Mouse (Mus musculus) cerebellum, adult 11 months (tissue): Measurements from ENCODE around the gene E2f8.

Experiments
- DNase-seq: peaks from one replicate; pipeline ENCODE4 v3.0.0; 2022

E2f8 gene

DNA sequence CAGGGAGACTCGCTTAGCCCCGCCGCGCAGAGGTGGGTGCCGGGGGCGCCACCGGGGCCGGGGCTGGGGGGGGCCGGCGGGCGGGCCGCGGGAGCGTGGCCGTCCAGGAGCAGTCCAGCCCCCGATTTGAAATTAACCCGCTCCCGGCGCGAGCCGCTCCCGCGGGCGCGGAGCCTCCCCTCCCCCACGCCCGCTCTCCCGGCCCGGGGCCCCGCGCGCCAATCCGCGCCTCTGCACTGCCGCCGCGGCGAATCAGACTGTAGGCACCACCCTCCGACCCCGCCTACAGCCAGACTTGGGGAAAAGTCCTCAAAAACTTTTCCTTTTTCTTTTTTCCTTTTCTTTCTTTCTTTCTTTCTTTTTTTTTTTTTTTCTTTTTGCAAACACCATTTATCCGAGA, at the start of gene E2f8:
Gene E2f8, minus strand, starts transcription at position 111 of the 400 bp plus-strand sequence.
- peak; percentile 20 for DNase-seq

- DNase-seq, result peak; percentile 87
Measured at GRCm38 (mm10) chr7:48930399-48930798, 49.0 kb upstream of the E2f8 start.

DNA sequence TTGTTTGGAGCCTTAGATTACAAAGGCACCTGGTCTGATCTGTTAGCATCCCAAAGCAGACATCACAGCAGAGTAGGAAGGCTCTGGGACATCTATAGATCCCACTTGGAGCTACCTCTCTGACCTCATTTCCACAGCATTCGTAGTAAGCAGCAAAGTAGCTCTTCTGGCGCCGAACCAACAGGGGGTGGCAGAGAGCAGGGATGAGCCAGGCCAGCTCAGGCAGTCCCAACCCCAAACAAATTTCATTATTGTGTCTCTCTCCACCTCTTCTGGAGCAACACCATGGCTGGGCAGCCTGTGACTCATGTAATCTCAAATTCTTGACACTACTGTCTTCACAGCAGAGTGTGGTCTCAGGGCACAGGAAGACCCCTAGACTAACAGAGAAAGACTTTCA, 47.0 kb upstream of the E2f8 start:
- DNase-seq, result peak; percentile 69

- no peak for DNase-seq
Measured at GRCm38 (mm10) chr7:48925214-48925613, 43.8 kb upstream of the E2f8 start.

GRCm38 (mm10) chr7:48923620-48924019, 42.2 kb upstream of the E2f8 start:
- no peak for DNase-seq

DNA sequence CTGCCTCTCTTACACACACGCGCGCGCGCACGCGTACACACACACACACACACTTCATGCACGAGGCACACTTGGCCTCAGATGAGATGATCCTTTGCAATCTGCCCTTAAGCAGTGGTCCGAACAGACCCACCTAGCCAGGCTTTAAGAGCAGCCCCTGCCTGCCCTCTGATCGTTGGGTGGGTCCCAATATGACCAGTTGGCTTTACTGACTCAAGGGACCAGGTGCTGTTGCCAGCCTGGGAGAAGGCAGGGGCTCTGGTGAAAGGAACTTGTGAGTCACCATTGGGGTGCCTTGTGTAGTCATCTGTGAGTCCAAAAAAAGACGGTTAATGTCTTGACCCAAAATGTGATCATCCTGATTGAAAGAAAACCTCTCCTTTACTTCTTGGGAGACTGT, 37.0 kb upstream of the E2f8 start:
- no peak for DNase-seq

- DNase-seq, result no peak
Measured at GRCm38 (mm10) chr7:48917988-48918387, 36.6 kb upstream of the E2f8 start.

GRCm38 (mm10) chr7:48917463-48917862, 36.1 kb upstream of the E2f8 start:
- no peak for DNase-seq

- DNase-seq, result no peak
Measured at GRCm38 (mm10) chr7:48914630-48915506, 33.5 kb upstream of the E2f8 start.

- no peak for DNase-seq
Measured at GRCm38 (mm10) chr7:48911146-48911545, 29.8 kb upstream of the E2f8 start.

- DNase-seq, result no peak
Measured at GRCm38 (mm10) chr7:48910282-48910681, 28.9 kb upstream of the E2f8 start.

GRCm38 (mm10) chr7:48909342-48909671, 27.9 kb upstream of the E2f8 start:
- DNase-seq, result no peak

GRCm38 (mm10) chr7:48908521-48909341, 27.3 kb upstream of the E2f8 start, which contains the start of gene Nav2:
Gene Nav2, plus strand, starts transcription at chr7:48908716.
- no peak for DNase-seq

DNA sequence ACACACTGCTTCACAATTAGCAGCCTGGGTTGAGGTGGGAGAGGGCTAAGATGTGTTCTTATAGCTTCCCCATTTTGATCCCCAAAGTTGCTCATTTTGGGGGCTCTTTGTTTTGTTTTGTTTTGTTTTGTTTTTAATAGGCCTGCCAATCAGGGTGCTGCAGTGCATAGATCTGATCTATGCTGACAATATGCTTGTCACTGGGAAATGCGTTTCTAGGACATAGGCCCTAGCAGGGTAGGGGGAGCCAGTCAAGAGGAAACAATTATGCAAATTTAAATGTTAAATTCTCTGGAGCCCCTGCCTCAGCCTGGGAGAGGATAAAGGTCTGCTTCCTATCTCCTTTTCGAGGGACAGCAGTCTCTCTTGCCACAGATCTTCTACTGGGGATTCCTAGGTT, 21.1 kb upstream of the E2f8 start:
- no peak for DNase-seq

- DNase-seq, result no peak
Measured at GRCm38 (mm10) chr7:48900408-48901167, 19.2 kb upstream of the E2f8 start.

DNA sequence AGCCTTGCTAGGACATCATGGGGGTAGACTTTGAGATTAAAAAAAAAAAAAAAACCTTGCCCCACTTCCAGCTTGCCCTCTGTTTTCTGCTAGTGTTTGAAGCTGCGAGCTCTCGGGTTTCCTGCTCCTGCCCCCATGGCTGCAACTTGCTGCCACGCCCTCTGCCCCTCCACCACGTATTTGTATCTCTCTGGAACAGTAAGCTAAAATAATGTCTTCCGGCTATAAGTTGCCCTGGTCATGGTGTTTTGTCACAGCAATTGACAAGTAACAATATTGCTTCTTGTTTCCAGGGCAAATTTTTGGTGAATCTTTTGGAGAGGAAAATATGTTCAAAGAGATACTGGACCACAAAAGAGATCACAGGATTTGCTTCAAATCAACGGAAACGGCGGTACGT, 17.0 kb upstream of the E2f8 start:
- DNase-seq, result no peak

- no peak for DNase-seq
Measured at GRCm38 (mm10) chr7:48897539-48898163, 16.3 kb upstream of the E2f8 start.

GRCm38 (mm10) chr7:48896051-48896450, 14.7 kb upstream of the E2f8 start:
- no peak for DNase-seq

GRCm38 (mm10) chr7:48895475-48895874, 14.1 kb upstream of the E2f8 start:
- DNase-seq, result no peak

- no peak for DNase-seq
Measured at GRCm38 (mm10) chr7:48894763-48895162, 13.4 kb upstream of the E2f8 start.

DNA sequence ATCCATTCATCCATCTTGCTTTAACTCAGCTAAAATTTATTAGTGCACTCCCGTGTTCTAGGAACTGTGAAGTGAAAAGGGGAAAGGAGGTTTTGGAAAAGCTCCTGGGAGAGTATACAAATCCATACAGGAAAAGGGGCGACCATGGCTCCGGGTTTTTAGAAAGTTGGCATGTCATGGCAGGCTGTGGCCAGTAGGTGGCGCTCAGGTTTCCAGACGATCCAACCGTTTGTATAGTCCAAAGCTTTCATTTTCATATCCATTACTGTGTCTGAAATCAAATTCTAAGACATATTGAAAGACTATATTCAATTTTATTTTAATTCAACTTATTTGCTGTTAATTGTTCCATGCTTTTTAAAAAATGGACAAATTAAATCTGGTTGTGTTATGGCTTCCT, 12.8 kb upstream of the E2f8 start:
- DNase-seq, result peak; percentile 56

DNA sequence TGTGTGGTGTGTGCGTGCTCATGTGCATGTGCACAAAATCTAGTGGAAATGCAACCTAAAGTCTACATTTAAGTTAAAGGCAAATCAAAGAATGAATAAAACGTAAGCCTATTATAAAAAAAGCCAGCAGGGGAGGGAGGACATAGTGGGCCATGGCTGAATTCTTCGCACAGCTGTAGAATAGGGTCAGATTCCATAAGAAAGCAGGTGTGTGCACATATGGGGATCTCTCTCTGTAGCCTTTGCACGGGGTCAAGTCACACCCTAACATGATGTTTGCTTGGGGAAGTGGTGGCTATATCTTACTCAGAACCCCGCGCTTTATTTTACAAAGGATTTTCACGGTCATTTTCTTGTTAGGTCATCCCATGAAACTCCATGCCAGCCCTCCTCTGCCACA, 11.7 kb upstream of the E2f8 start:
- DNase-seq, result no peak

DNA sequence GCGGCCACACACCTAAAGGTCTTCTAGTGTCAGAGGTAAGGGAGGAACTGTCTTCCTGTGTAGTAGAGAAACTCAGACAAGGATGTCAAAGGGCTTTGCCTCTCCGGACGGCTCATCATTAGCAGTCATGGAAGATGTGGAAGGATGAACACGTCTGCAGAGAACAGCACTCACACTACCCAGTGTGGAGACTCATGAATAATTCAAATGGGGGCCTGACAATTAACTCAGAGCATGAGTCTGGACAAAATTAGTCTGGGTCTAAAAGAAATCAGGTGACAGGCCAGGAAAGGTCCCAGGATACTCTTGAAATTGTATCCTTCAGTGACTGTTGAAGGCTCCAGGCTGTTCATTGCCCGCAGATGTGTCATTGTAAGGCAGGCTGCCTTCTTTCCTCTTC, 9.6 kb upstream of the E2f8 start:
- DNase-seq, result no peak
